Mouse (Mus musculus): ENCODE results near the gene Trmt5.

DNA sequence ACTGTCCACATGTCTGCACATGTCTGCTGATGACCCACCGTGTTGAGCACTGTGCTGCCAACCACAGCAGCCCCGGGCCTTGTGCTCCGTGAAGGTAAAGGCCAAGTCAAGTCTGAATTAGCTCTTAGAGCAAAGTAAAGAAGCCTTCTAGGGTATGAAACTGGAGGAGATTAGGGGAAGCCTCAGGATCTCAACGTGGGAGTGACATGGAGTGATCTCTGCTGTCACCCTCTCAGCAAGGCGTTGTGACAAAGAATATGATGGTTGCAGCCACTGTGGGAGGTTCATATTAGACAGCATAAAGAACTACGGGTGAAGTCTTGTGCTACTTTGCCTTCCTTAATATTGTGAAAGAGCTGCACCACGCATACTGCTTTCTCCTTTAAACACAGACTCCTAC is 43.7 kb upstream of the Trmt5 start:
- TF ChIP-seq FOSL1 (IDR thresholded peaks at IDR 0.05; ENCODE audit: insufficient read depth, low read length, poor library complexity, severe bottlenecking) (no peak), CTCF (IDR thresholded peaks at IDR 0.05; ENCODE audit: control insufficient read depth, insufficient read depth, insufficient read length) (no peak), MYOD1 (IDR thresholded peaks at IDR 0.05; ENCODE audit: control insufficient read depth, insufficient read length, low read depth) (no peak), MAX (IDR thresholded peaks at IDR 0.05) (no peak), MYOG (IDR thresholded peaks at IDR 0.05; ENCODE audit: control insufficient read depth, extremely low read depth, insufficient read length) (no peak), USF1 (IDR thresholded peaks at IDR 0.05; ENCODE audit: low read depth) (no peak), CEBPB (IDR thresholded peaks at IDR 0.05; ENCODE audit: low read depth) (no peak)

Measured in C2C12 (cell line).